Mouse (Mus musculus) NIH3T3 (cell line): ENCODE measurements at regions not wholly inside any gene's neighbourhood (a gene's known extent, or its start where the extent isn't known, plus 50 kb on each side); places are given as distances from the start of the nearest gene placed in this dataset.
A peak's percentile ranks its signal among the peaks of the same experiment; 100 is the strongest.

ENCODE experiments used
- DNase-seq: peaks from one replicate; pipeline ENCODE4 v3.0.0-alpha.2; 2012; ENCODE audit warnings: low read depth

DNA sequence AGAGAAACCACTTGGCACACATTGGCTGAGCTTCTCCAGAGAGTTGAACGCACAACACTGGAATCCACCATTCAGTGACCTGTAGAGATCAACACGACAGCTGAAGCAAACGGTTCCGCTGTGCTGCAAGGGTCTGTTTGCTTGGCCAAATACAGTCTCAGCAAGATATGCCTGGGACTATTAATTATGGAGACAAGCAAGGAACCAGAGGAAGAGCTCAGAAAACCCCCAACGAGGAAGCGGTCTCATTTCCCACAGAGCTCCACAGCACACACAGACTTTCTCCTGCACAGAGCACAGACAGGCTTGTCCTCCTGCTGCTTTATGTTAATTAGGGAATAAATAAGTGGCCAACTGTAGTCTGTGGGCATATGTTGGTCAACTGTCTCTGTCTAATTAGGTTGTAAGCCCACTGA is 223.4 kb upstream of the Tacr3 start:
- no peak for DNase-seq

DNA sequence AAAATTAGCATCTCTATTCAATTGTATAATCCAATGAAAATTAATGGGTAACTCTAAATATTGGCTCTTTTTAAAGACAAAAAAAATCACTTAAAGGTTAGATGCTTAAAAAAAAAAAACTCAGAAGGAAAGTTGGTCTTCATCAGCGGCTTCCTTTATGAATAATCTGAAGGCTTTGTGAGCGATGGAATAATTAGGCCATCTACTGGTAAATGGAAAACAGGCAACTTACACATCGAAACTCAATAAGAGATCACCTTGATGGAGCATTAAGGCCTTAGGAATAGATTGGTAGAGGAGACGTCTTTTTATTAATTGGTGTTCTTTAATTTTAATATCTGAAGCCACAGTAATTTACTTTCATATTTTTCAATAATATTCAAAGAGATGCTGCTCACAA is 218.6 kb upstream of the Tacr3 start:
- DNase-seq = no peak

DNA sequence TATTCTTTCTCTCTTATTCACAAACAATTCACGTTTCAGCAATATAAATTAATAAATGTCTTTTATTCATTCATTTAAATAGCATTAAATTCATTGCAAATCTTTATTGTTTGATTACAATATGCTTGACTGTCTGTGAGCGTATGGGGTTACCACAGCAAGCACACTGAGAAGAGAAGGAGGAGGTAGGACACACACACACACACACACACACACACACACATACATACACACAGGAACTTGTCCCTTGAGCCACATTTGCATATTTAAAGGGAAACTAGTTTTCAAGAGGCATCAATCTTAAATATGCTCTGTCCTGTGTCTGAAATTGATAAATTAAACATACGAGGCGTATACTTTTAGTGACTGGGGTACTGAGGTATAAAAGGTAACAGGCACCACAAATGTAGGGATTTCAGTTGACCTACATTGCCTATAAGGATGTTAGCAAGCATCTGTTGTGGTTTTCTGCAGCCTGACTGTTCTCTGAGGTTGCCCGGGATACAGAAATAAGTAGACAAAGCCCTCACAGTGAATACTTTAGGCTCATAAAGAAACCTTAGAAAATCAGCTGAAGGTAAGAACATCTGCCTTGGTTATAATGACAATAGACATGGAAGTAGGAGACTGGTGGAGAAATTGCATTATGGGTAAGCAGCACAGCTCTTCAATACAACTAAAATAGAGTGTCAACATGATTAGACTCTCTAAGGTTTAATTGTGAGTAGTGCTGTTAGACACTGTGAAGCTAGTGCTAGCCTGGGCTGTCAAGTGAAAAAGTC is 217.1 kb upstream of the Tacr3 start:
- no peak for DNase-seq

DNA sequence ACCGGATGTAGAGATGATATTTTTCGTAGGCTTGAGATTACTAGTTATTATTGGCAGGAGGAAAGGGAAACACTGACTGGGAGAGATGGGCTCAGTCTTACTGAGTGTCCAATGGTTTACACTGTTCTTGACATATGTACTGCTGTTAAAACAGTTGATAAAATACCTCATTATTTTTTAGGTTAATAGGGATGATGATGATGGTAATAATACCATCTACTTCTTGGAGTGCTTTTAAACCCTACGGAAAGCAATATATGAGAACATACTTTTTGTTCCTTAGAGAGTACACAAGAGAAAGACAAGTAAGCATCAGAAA is 216.6 kb upstream of the Tacr3 start:
- DNase-seq = no peak

DNA sequence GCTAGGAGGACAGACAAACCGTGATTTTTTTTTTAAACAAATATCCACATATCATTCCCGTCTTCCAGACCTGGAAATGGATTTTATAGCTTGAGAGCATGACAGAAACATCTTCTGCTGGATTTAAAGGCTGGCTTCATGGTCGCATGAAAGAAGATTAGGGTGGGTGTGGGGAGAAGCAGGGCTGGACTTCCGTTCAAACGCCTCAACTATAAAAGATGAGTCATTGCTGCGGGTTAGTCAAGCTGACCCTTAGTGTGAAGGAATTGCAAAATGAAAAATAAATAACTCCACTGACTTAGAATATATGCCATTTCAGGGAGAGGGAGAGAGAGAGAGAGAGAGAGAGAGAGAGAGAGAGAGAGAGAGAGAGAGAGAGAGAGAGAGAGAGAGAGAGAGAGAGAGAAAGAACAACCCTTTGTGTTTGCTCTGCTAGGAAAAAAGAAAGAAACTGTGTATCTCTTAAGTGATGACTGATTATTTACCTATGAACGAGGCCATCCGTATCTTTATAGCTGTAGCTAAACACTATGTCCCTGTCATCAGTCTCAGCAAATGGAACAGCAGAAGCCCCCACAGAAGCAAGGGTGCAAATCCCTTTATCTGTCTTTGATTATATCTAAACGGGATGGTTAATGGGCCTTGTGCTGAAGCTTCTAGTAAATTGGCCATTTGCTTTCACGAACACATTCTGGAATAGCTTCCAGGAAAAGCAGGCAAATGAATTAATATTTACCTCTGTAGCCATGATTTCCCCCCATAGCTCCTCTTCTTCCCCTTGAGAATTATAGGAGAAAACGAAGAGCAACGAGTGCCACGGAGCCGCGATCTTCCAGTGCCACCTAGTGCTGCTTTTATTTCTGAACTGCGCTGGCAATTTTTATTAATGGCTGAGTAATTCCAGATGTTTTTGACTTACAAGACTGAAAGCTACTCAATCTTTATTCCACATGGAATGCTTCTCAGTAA is 199.4 kb upstream of the Tacr3 start:
- DNase-seq = peak; percentile 85

DNA sequence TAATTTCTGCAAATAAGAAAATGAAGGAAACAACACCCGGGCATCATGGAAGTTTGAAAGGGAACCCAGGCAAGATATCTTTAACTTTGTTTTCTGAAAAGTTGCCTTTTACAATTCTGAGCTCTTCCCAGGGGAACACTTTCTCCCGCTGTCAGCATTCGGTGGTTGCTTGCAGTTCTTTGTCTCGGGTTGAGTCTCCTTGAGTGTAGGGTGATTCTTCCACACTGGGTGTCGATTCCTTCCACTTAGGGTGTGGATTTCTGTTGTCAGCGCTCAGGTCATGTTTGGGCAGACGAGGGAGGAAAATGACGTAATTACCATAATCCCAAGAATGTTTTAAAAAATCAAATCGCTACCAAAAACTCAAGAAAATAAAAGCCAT is 198.7 kb upstream of the Tacr3 start:
- DNase-seq = no peak

DNA sequence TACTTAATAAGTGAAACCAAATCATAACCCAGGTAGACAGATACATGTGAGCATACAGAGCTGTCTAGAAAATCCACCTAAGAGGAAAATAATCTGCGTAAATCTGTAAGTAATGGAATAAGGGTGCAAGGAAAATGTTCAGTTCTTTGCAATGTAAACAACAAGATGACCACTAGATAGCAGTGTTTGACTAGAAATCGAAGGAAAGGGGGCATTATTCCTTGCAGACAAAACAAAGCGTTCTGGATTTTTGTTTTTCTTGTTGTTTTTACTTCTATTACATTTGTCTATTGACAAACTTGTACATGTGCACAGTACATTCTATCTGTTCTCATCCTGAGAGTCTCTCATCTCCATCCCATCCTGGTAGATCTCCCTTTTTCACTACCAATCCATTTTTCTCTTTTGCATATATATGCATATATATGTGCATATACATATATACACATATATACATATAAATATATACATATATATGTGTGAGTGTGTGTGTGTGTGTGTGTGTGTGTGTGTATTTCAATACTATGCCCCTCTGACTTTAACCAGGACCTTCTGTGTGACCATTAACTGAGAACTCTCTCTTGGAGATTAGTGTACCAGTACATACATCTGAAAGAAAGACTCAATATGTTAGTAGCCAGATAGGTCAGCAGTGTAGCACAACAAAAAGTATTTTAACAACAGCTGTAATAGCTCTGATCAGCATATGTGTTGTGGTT is 179.9 kb upstream of the Tacr3 start:
- DNase-seq = peak; percentile 51

DNA sequence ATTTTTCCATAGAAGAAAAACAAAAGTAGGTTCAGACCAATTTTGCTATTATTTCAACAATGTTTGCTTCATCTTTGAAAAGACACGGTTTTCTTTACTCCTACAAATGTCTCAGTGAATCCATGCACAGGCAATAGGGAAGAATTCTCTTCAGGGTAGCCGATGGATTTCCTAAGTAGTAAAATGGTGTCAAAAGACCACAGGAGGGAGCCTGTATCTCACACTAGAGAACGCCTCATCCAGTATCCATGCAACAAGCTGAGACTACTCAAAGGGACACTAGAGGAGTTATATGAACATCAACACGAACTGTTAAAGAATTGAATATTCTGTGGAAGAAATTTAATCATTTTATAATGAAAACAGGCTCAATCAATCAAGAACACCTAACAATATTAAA is 174.8 kb upstream of the Tacr3 start:
- DNase-seq = peak; percentile 8

DNA sequence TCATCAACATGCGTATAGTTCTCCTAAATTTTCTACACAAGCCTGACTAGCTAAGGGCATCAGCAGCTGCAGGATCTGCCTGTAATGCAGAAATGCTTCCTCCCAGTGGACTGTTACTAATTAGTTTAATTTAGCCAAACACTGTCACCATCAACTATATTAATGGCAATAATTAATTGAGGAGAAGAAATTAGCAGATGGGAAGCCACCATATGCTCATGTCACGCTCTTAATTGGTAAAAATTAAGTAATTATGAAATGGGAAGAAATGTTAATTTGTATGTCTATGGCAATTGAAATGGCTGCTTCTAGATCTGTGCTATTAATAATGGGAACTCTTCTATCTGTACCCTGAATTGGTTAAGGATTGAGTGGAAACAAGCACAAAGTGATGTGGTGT is 133.9 kb upstream of the Tacr3 start:
- no peak for DNase-seq

DNA sequence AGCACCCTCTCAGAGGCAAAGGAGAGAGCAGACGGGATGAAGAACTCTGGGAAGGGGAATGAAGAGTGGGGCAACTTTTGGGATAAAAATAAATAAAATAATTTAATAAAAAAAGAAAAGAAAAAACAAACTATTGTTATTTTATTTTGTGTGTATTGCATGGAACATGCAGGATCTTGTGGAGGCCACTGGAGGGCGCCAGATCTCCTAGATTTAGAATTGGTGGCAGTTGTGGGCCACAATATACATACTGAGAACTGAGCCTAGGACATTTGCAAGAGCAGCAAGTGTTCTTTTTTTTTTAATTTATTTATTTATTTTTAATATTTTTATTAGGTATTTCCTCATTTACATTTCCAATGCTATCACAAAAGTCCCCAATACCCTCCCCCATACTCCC is 110.2 kb upstream of the Tacr3 start:
- DNase-seq = peak; percentile 3

DNA sequence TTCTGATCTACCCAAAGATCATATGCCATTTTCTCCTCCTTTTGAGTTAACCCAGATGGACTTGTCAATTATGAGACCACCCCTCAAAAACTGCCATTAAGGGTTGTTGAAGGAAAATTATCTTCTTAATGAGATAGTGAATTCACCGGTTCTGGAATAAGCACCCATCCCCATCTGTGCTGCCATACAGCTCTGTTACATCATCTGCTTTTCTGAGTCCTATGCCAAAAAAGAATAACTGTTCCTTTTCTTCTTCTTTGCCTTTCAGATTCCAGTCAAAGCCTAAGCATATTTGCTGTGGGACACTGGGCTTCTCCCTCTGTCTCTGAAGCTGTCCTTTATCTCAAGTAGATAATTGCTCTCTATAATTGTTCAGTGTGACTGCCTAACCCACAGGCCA is 93.1 kb upstream of the Tacr3 start:
- DNase-seq = no peak

DNA sequence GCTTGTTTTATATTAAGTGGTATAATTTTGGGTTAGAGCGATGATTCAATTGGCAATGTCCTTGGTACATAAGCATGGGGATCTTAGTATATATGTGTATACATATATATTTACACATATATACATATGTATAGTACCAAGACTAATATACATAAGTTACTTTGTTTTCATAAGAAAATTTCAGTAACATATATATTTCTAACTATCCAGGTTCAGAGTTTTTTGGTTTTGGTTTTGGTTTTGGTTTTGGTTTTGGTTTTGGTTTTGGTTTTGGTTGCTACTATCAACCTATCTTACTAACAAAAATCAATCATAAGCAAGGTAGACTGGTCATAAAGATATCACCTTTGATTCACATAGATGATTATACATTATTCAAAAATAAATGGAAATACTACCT is 67.7 kb upstream of the Tacr3 start:
- DNase-seq = no peak

DNA sequence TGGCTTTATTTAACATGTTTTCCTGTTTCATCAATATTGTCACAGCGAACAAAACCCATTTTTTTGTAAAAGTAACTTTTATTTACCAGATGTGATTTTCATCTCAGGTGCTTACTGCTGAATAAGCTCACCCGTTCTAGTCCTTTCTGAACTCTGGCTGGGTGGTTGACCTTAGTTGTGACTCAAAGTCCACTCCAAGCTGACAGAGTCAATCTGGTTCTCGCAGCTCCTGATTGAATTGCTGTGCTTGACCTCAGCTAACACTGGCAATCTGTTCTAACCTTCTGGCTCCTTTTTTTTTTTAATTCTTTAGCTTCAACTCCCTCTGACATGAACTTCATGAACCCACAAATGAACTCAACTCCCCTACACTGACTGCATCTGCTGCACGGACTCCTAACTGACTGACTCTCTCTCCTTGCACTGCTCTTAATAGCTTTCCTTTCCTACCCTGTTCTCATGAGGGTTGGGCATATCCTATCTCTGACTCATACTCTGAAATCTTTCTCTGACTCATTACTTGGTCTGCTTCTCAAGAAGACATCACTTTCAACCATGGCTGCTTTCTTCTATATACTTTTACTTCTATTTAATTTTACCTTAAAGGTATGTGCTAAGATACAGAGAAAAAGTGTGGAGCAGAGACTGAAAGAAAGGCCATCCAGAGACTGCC is 65.4 kb upstream of the Tacr3 start:
- peak; percentile 2 for DNase-seq
